Mouse (Mus musculus) liver, embryonic 14.5 days (tissue): Measurements from ENCODE around the gene Rtn3.

Experiments
- CTCF ChIP-seq: IDR thresholded peaks from 2 replicates; pipeline ENCODE4 v1.5.1; 2016; ENCODE audit warnings: antibody characterized with exemption, low read depth, control low read depth
- EP300 ChIP-seq: IDR thresholded peaks from 2 replicates; pipeline ENCODE4 v1.6.1; 2016; ENCODE audit warnings: antibody characterized with exemption, low read depth

DNA sequence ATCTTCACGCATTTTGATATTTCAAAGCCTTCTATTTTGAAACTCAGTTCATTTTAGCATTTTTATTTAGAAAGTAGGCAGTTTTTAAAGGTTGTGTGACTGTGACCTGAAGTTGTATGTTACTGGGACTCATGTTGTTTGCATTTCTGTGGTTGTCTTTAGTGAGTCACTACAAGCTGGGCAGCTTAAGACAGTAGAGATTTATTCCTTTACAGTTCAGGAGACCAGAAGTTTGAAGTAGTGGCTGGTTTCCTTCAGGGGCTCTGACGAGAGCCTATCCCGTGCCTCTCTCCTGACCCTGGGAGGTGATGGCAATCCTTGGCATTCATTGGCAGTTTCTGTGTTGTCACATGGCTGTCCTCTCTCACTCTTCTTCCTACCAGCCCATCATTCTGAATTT lies 41.8 kb upstream of the Rtn3 start:
- TF ChIP-seq CTCF, result no peak
- no peak for TF ChIP-seq EP300
